Mouse (Mus musculus) MEL (cell line): ENCODE measurements around the gene 2810459M11Rik. TPM values are rescaled to one million over a fixed set of nuclear protein-coding genes. Genes with fewer than 3 reads are reported as not detected.

Source experiments
- DNase-seq: peaks from one replicate; pipeline ENCODE4 v3.0.0; 2011; ENCODE audit warnings: low read depth, low spot score
- H3K27ac ChIP-seq: 2 replicates; pipeline ENCODE4 v1.5.1; 2012; ENCODE audit warnings: low read depth, mild to moderate bottlenecking, control low read depth, low read length, moderate library complexity; ENCODE audit not compliant: control insufficient read depth
- H3K27me3 ChIP-seq, 2 experiments: fragments of 150-350 bp in 1 of 2; sonication (generic) in 1 of 2; 2 replicates each; pipeline ENCODE4 v1.6.1; 2012; ENCODE audit warnings: low read length in 2 of 2, mild to moderate bottlenecking in 2 of 2, improper control_type of control experiment in 1 of 2, moderate library complexity in 1 of 2; ENCODE audit not compliant: insufficient read depth in 2 of 2, control insufficient read depth in 1 of 2
- H3K36me3 ChIP-seq, 2 experiments: 2 replicates each; pipeline ENCODE4 v1.6.1; 2012 to 2014; ENCODE audit warnings: low read length in 2 of 2, improper control_type of control experiment in 1 of 2, inconsistent platforms in 1 of 2, mild to moderate bottlenecking in 1 of 2; ENCODE audit not compliant: insufficient read depth in 2 of 2, control insufficient read depth in 1 of 2
- H3K4me1 ChIP-seq, 2 experiments: fragments of 150-350 bp in 1 of 2; sonication (generic) in 1 of 2; 2 replicates each; pipeline ENCODE4 v1.6.1; 2012; ENCODE audit warnings: low read length in 2 of 2, improper control_type of control experiment in 1 of 2, mild to moderate bottlenecking in 1 of 2; ENCODE audit not compliant: insufficient read depth in 2 of 2, control insufficient read depth in 1 of 2
- H3K4me3 ChIP-seq, 2 experiments: fragments of 150-350 bp in 1 of 2; sonication (generic) in 1 of 2; 2 replicates each; pipeline ENCODE4 v1.5.1; 2012; ENCODE audit warnings: low read depth in 2 of 2, low read length in 2 of 2, mild to moderate bottlenecking in 2 of 2, moderate library complexity in 2 of 2, control low read depth in 1 of 2, improper control_type of control experiment in 1 of 2; ENCODE audit not compliant: control insufficient read depth in 1 of 2, insufficient read depth in 1 of 2
- H3K79me2 ChIP-seq: 2 replicates; pipeline ENCODE4 v1.6.1; 2012; ENCODE audit warnings: mild to moderate bottlenecking, low read length, moderate library complexity; ENCODE audit not compliant: control insufficient read depth, poor library complexity, insufficient read depth
- H3K9ac ChIP-seq: 2 replicates; pipeline ENCODE4 v1.6.1; 2012; ENCODE audit warnings: low read depth, mild to moderate bottlenecking, control low read depth, low read length, moderate library complexity; ENCODE audit not compliant: control insufficient read depth, poor library complexity, severe bottlenecking
- H3K9me3 ChIP-seq: fragments of 150-350 bp; sonication (generic); replicated peaks from 2 replicates; pipeline ENCODE4 v1.6.1; 2012; ENCODE audit warnings: mild to moderate bottlenecking, low read length, improper control_type of control experiment, moderate library complexity; ENCODE audit not compliant: insufficient read depth
- MYC ChIP-seq: IDR thresholded peaks from 2 replicates; pipeline ENCODE4 v1.6.1; 2011; ENCODE audit warnings: low read depth, mild to moderate bottlenecking, low read length, improper control_type of control experiment, moderate library complexity
- polyA plus RNA-seq, 2 experiments: library from polyadenylated mRNA; stranded (reverse) in 1 of 2; unstranded in 1 of 2; fragments of >175 nt in 1 of 2; fragments of >200 nt in 1 of 2; gene quantifications; 2 replicates each; pipeline versions ENCODE4 v1.2.1 to v1.2.4; 2012; ENCODE audit warnings: low replicate concordance in 2 of 2, low read depth in 1 of 2; ENCODE audit not compliant: insufficient read length in 2 of 2, insufficient read depth in 1 of 2, missing spikeins in 1 of 2
- total RNA-seq: library from RNA; depleted of rRNA; stranded (reverse); fragments of 300-350 nt; gene quantifications from 2 replicates; pipeline ENCODE4 v1.2.3, GENCODE M21; 2012; rRNA removed

2810459M11Rik gene
- total and polyA plus RNA-seq, 3 experiments = not detected

DNA sequence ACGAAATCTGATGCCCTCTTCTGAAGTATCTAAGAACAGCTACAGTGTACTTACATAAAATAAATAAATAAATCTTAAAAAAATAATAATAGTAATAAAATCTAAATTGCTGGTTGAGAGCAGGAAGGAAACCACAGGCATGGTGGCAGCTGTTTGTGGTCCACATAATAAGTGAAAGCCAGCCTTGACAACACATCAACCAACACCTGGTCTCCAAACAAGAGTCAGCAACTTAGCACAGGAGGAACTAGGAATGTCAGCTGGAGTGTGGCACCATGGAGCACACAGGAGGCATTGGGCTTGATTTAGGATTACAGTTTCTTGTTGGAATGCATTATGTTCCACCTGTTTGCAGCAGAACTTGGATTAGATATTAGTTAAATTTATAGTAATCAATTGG is 59.4 kb downstream of the 2810459M11Rik start:
- Histone ChIP-seq H3K9me3 (no peaks in the 10 kb centered on the region), H3K4me1 (no peaks in the 10 kb centered on the region), H3K36me3 (peaks cover 0 to 11% of the 10 kb centered on the region in 2 experiments; a peak in 3 of 4 replicates), H3K4me3 (no peak overlapping the region), H3K79me2 (no peaks in the 10 kb centered on the region), H3K27ac (no peak overlapping the region), H3K9ac (no peak overlapping the region), H3K27me3 (no peaks in the 10 kb centered on the region)
- TF ChIP-seq MYC = no peak
- TF ChIP-seq, all 39 proteins: peak for 0
- DNase-seq = no peak

Other genes starting within 250 kb of the 2810459M11Rik start
- 22.6 and 24.8 TPM in 2 replicates for gene Itm2c, start 151.6 kb upstream of the 2810459M11Rik start, total RNA-seq
- 10 to 100 TPM in 1 of 2 experiments, not detected in 1; 28.2 TPM for gene Itm2c, start 151.6 kb upstream of the 2810459M11Rik start, polyA plus RNA-seq
- not detected in 2 replicates for gene 4933407L21Rik, start 117.4 kb upstream of the 2810459M11Rik start, total RNA-seq
- gene 4933407L21Rik, start 117.4 kb upstream of the 2810459M11Rik start, polyA plus RNA-seq = not detected
- 0.04 TPM in 1 of 2 replicates, not detected in the other for gene Gpr55, start 84.9 kb upstream of the 2810459M11Rik start, total RNA-seq
- under 1 TPM in 1 of 2 experiments, not detected in 1; 0.01 TPM for gene Gpr55, start 84.9 kb upstream of the 2810459M11Rik start, polyA plus RNA-seq
- gene Spata3, start 29.0 kb upstream of the 2810459M11Rik start, total RNA-seq = not detected in 2 replicates
- not detected for gene Spata3, start 29.0 kb upstream of the 2810459M11Rik start, polyA plus RNA-seq
- gene Psmd1, start 18.5 kb downstream of the 2810459M11Rik start, total RNA-seq = 116 and 146 TPM in 2 replicates
- 100 to 1,000 TPM in 1 of 2 experiments, 10 to 100 TPM in 1; 57.9 to 155 TPM for gene Psmd1, start 18.5 kb downstream of the 2810459M11Rik start, polyA plus RNA-seq
- gene Htr2b, start 66.1 kb downstream of the 2810459M11Rik start, total RNA-seq = 0.07 and 0.15 TPM in 2 replicates
- under 1 TPM in 1 of 2 experiments, not detected in 1; 0.22 TPM for gene Htr2b, start 66.1 kb downstream of the 2810459M11Rik start, polyA plus RNA-seq
- gene Gm21972, start 87.8 kb downstream of the 2810459M11Rik start, total RNA-seq = 0.26 and 0.65 TPM in 2 replicates
- 10 to 100 TPM in 1 of 2 experiments, not detected in 1; 52.7 TPM for gene Gm21972, start 87.8 kb downstream of the 2810459M11Rik start, polyA plus RNA-seq
- 5.9 and 7.2 TPM in 2 replicates for gene Armc9, start 108.9 kb downstream of the 2810459M11Rik start, total RNA-seq
- 10 to 100 TPM in 1 of 2 experiments, not detected in 1; 12.0 TPM for gene Armc9, start 108.9 kb downstream of the 2810459M11Rik start, polyA plus RNA-seq